Mouse (Mus musculus) embryonic stem cell, embryonic (primary cell): ENCODE measurements around the gene Ap3d1.

Source experiments
- CTCF ChIA-PET, 4 experiments: fragments of 300-600 bp in 2 of 4; fragments of 350-600 bp in 2 of 4; sonication (Branson Sonifier 250); formaldehyde crosslinking; loops; one replicate each; lab custom pipeline; 2022; ENCODE audit warnings: inconsistent platforms in 2 of 4; lab: Charles Lee
- POLR2A ChIA-PET, 4 experiments: fragments of 300-600 bp in 2 of 4; fragments of 350-600 bp in 2 of 4; sonication (Branson Sonifier 250); formaldehyde crosslinking; loops; one replicate each; lab custom pipeline; 2022; ENCODE audit warnings: antibody characterized with exemption in 4 of 4, inconsistent platforms in 1 of 4; lab: Charles Lee

Gene Ap3d1

DNA sequence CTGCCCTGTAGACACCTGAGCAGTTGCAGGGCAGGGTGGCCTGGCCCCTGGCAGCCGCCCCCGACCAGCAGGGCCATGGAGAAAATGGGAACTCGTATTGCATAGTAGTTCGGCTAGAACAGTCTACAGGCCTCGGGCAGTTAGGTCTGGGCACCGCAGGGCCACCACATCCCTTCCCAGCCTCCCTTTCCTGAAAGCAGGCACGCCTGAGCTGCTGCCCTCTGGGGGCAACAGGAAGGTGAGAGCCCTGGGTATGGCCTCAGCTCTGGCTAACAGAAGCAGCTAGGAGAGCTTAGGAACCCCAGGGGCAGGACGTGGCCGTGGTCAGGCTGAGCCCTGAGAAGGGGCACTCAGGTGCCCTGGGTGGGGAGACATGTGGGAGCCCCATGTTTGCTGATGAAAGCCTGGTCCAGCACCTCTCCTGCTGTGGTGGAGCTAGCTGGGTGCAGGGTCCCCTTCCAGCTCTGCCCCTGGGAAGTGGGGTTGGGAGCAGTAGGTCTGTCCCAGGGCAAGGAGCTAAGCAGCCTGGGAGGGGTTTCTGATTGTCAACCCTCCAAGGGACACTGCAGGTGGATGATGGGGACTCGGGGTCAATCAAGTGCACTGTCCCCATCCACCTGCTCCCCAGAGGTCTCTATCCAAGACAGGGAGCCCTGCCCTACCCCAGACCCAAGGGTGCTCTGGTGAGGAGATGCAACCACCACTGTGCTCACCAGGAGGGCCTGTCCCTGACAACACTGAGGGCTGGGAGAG is 75.9 kb downstream of the Ap3d1 start:
- ChIA-PET CTCF (interaction anchor here in 2 of 4 experiments (0.6 to 1.2 kb wide), 3 partner anchors 8 to 262 kb away, joined by 3 to 4 read pairs (median 4); no protein-coding TSS in a partner anchor), POLR2A (interaction anchor here in 3 of 4 experiments (0.7 to 33.3 kb wide), 15 partner anchors 6 to 135 kb away, joined by 3 to 944 read pairs (median 5); partner anchors contain the start of genes Btbd2 (in 2 of the 3), Mknk2 (in 2 of the 3), Abhd17a (in 1 of the 3) and Csnk1g2 (in 1 of the 3))

DNA sequence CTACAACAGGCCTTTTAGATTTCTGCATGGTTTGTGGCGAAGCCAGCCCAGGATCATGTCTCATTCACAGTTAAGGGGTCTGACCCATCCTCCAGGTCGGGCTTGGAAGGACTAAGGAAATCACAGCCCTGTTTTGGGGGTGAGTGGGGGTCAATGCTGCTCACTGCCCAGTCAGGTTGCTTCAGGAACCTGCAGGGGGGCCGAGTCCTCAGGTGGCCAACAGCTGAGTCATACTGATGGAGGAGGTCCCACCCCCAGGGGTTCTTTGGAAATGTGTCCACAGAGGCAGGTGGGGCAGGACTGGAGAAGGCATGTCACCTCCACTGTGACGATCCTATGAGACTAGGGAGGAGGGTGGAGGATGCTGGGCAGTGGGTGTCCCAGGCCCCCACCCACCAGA is 76.6 kb downstream of the Ap3d1 start:
- ChIA-PET CTCF (interaction anchor here in 1 of 4 experiments (1.2 to 1.3 kb wide), 3 partner anchors 10 to 127 kb away, joined by 4 to 5 read pairs (median 4); partner anchors contain the start of genes Atp8b3 and Rexo1), POLR2A (interaction anchor here in 3 of 4 experiments (0.7 to 33.3 kb wide), 18 partner anchors 6 to 266 kb away, joined by 3 to 944 read pairs (median 6); partner anchors contain the start of genes Btbd2 (in 2 of the 3), Csnk1g2 (in 2 of the 3), Mknk2 (in 2 of the 3) and Abhd17a (in 1 of the 3))

- ChIA-PET CTCF (interaction anchor here in 3 of 4 experiments (0.6 to 1.3 kb wide), 13 partner anchors 11 to 290 kb away, joined by 3 to 9 read pairs (median 4); partner anchors contain the start of genes Atp8b3 (in 1 of the 3) and Rexo1 (in 1 of the 3)), POLR2A (interaction anchor here (0.6 to 33.3 kb wide), 29 partner anchors 7 to 746 kb away, joined by 3 to 944 read pairs (median 4); partner anchors contain the start of genes Abhd17a (in 2 of the 4), Csnk1g2 (in 2 of the 4), Mknk2 (in 2 of the 4) and Rexo1 (in 2 of the 4))
Measured at GRCm38 (mm10) chr10:80665016-80665380, 77.1 kb downstream of the Ap3d1 start.

- ChIA-PET POLR2A (interaction anchor here (0.6 to 33.3 kb wide), 30 partner anchors 7 to 746 kb away, joined by 3 to 944 read pairs (median 4); partner anchors contain the start of genes Abhd17a (in 2 of the 4), Csnk1g2 (in 2 of the 4), Mknk2 (in 2 of the 4) and Rexo1 (in 2 of the 4)), CTCF (interaction anchor here in 3 of 4 experiments (0.6 to 1.3 kb wide), 13 partner anchors 10 to 291 kb away, joined by 3 to 9 read pairs (median 4); partner anchors contain the start of genes Atp8b3 (in 1 of the 3) and Rexo1 (in 1 of the 3))
Measured at GRCm38 (mm10) chr10:80664197-80665015, 77.7 kb downstream of the Ap3d1 start.

DNA sequence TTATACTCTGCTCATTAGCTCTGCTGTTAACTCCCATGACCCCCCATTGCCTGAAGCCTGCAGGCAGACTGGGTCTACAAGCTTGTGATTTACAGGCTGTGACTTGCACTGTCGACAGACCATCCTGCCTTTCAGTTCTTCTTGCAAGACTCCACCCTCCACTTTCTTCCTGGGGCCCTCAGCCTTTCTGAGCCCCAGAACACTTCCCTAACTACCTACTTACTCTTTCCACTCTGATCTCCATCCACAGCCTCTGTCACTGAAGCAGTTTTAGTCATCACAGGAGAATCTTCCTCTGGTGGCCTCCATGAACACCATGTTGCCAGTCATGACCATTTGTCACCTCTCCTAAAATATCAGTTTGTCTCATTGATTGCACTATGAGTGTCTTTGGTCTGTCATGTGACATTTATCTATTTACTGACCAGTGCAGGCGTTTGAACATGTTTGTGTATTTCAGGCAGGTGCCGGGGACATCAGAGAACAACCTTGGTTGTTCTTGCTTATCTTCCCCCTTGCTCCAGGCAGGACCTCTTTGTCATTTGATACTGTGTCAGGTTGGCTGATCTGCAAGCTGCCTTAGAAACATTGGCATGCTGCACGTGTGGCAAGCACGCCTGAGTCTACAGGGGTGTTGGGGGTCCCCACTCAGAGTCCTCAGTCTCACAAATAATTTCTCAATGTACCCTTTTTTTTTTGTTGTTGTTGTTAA is 78.4 kb downstream of the Ap3d1 start:
- ChIA-PET POLR2A (interaction anchor here in 3 of 4 experiments (0.8 to 33.3 kb wide), 14 partner anchors 8 to 295 kb away, joined by 3 to 944 read pairs (median 10); partner anchors contain the start of genes Csnk1g2 (in 2 of the 3), Mknk2 (in 2 of the 3), Abhd17a (in 1 of the 3) and Btbd2 (in 1 of the 3)), CTCF (no interaction called here)

DNA sequence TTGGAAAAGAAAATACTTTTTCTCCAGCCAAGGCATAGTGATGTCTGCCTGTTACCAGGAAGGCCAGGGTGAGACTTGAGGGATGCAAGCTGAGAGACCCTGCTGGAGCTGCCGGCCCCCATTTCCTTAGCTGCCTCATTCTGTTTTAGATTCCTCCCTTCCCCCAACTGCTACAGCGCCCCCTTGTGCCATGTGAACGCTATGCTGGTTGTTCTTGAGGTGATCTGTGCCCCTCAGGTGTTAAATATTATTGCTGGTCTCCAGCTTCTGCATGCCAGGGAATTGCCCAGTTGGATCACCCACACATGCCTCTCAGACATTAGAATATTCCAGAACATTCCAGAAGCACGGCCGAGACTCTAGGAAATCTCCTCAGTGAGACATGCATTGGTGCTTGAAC is 80.9 kb downstream of the Ap3d1 start:
- CTCF ChIA-PET, result interaction anchor here (0.6 to 5.3 kb wide), 79 partner anchors 8 to 628 kb away, joined by 3 to 74 read pairs (median 5); partner anchors contain the start of genes Abhd17a (in 2 of the 4), Atp8b3 (in 2 of the 4), Csnk1g2 (in 2 of the 4) and Mknk2 (in 2 of the 4)
- POLR2A ChIA-PET, result interaction anchor here (0.6 to 33.3 kb wide), 46 partner anchors 11 to 493 kb away, joined by 3 to 944 read pairs (median 4); partner anchors contain the start of genes Adat3 (in 2 of the 4), Csnk1g2 (in 2 of the 4), Gadd45b (in 2 of the 4) and Klf16 (in 2 of the 4)

GRCm38 (mm10) chr10:80659213-80659612 is 82.9 kb downstream of the Ap3d1 start:
- POLR2A ChIA-PET, result interaction anchor here (0.8 to 33.3 kb wide), 17 partner anchors 12 to 270 kb away, joined by 3 to 944 read pairs (median 7); partner anchors contain the start of genes Ap3d1 (in 2 of the 4), Mknk2 (in 2 of the 4), Abhd17a (in 1 of the 4) and Csnk1g2 (in 1 of the 4)
- CTCF ChIA-PET, result interaction anchor here (0.5 to 5.3 kb wide), 30 partner anchors 9 to 271 kb away, joined by 3 to 74 read pairs (median 4); partner anchors contain the start of genes Mknk2 (in 3 of the 4), Atp8b3 (in 2 of the 4), Abhd17a (in 1 of the 4) and Klf16 (in 1 of the 4)

DNA sequence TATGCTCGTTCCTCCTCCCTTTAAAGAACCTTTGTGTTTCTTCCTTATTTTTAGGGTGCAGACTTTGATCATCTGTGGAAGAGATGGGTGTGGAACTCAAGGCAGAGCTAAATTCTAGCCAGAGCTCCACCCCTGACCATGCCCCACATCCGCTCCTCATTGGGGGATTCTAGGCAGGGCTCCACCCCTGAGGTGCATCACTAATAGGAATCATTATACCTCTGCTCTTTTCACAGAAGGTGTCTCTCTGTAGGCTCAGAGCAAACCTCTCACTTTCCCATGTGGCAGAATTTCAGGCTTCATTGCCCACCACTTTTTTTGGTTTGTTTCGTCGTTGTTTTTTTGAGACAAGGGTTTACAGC is 83.2 kb downstream of the Ap3d1 start:
- CTCF ChIA-PET, result interaction anchor here (0.5 to 5.3 kb wide), 34 partner anchors 8 to 1969 kb away, joined by 3 to 74 read pairs (median 4); partner anchors contain the start of genes Mknk2 (in 3 of the 4), Atp8b3 (in 2 of the 4), Klf16 (in 2 of the 4) and Abhd17a (in 1 of the 4)

GRCm38 (mm10) chr10:80658194-80658840 is 83.7 kb downstream of the Ap3d1 start:
- ChIA-PET POLR2A (interaction anchor here (0.6 to 33.3 kb wide), 26 partner anchors 10 to 271 kb away, joined by 3 to 944 read pairs (median 5); partner anchors contain the start of genes Csnk1g2 (in 2 of the 4), Mknk2 (in 2 of the 4), Rexo1 (in 2 of the 4) and Abhd17a (in 1 of the 4)), CTCF (interaction anchor here (0.5 to 5.3 kb wide), 25 partner anchors 9 to 1970 kb away, joined by 3 to 74 read pairs (median 4); partner anchors contain the start of genes Atp8b3 (in 2 of the 4), Klf16 (in 2 of the 4), Mknk2 (in 2 of the 4) and Abhd17a (in 1 of the 4))

More for the DNA sequence above, 83.2 kb downstream of the Ap3d1 start:
- POLR2A ChIA-PET, result interaction anchor here (0.8 to 33.3 kb wide), 20 partner anchors 13 to 271 kb away, joined by 3 to 944 read pairs (median 6); partner anchors contain the start of genes Ap3d1 (in 2 of the 4), Mknk2 (in 2 of the 4), Abhd17a (in 1 of the 4) and Csnk1g2 (in 1 of the 4)
